Mouse (Mus musculus) midbrain, postnatal 0 days (tissue): Measurements from ENCODE around the gene Gm11114. TPM values are rescaled to one million over a fixed set of nuclear protein-coding genes. Genes with fewer than 3 reads are reported as not detected.

Experiments
- ATAC-seq: fragments of 200-750 bp; cut with Nextera tagmentation; 2 replicates; pipeline ENCODE4 v1.8.0; 2017; ENCODE audit warnings: moderate number of reproducible peaks, mild to moderate bottlenecking, moderate TSS enrichment, moderate library complexity; ENCODE audit not compliant: low FRiP score
- DNase-seq: peaks from one replicate; pipeline ENCODE4 v3.0.0-alpha.2; 2015; ENCODE audit warnings: low spot score
- H3K27ac ChIP-seq: fragments of 300-500 bp; sonication (generic); 2 replicates; pipeline ENCODE4 v1.5.1; 2014; ENCODE audit warnings: low read depth, mild to moderate bottlenecking, low read length, mixed read lengths
- H3K27me3 ChIP-seq: fragments of 300-500 bp; sonication (generic); 2 replicates; pipeline ENCODE4 v1.6.1; 2014; ENCODE audit warnings: low read length, control low read depth, mixed read lengths; ENCODE audit not compliant: insufficient read depth
- H3K36me3 ChIP-seq: fragments of 300-500 bp; sonication (generic); 2 replicates; pipeline ENCODE4 v1.6.1; 2014; ENCODE audit warnings: low read length, control low read depth, mixed read lengths; ENCODE audit not compliant: insufficient read depth
- H3K4me1 ChIP-seq: fragments of 300-500 bp; sonication (generic); 2 replicates; pipeline ENCODE4 v1.6.1; 2014; ENCODE audit warnings: mild to moderate bottlenecking, control low read depth, antibody characterized with exemption, low read length, mixed read lengths; ENCODE audit not compliant: insufficient read depth
- H3K4me2 ChIP-seq: fragments of 300-500 bp; sonication (generic); 2 replicates; pipeline ENCODE4 v1.6.1; 2014; ENCODE audit warnings: low read depth, mild to moderate bottlenecking, low read length, mixed read lengths; ENCODE audit not compliant: poor library complexity, severe bottlenecking
- H3K4me3 ChIP-seq: fragments of 300-500 bp; sonication (generic); 2 replicates; pipeline ENCODE4 v1.5.1; 2014; ENCODE audit warnings: low read depth, mild to moderate bottlenecking, low read length, moderate library complexity
- H3K9ac ChIP-seq: fragments of 300-500 bp; sonication (generic); replicated peaks from 2 replicates; pipeline ENCODE4 v1.6.1; 2014; ENCODE audit warnings: mild to moderate bottlenecking, low read length, moderate library complexity, mixed read lengths; ENCODE audit not compliant: poor library complexity, severe bottlenecking
- H3K9me3 ChIP-seq: fragments of 300-500 bp; sonication (generic); 2 replicates; pipeline ENCODE4 v1.6.1; 2016; ENCODE audit warnings: low read length, control low read depth
- CTCF ChIP-seq: IDR thresholded peaks from 2 replicates; pipeline ENCODE4 v1.5.1; 2016; ENCODE audit warnings: antibody characterized with exemption, mild to moderate bottlenecking
- WGBS: fragments of 180-500 bp; shearing (Covaris S2); extraction: QIAGEN DNeasy Blood & Tissue Kit; methylation state at CpG from one replicate; pipeline ENCODE4 v1.1.7; 2014; 5-methylcytosine and 5-hydroxymethylcytosine counted together
- polyA plus RNA-seq: library from polyadenylated mRNA; unstranded; fragments of >200 nt; fragmentation: Nextera tagmentation; extraction: Ambion mirVana; gene quantifications from 2 replicates; pipeline ENCODE4 v1.2.1, GENCODE M21; 2015
- total RNA-seq: library from RNA; depleted of rRNA; stranded (reverse); fragments of >200 nt; gene quantifications from 2 replicates; pipeline ENCODE4 v1.2.3, GENCODE M21; 2014

Gm11114 gene
- total and polyA plus RNA-seq, 2 experiments from 2014 or later, result not detected

DNA sequence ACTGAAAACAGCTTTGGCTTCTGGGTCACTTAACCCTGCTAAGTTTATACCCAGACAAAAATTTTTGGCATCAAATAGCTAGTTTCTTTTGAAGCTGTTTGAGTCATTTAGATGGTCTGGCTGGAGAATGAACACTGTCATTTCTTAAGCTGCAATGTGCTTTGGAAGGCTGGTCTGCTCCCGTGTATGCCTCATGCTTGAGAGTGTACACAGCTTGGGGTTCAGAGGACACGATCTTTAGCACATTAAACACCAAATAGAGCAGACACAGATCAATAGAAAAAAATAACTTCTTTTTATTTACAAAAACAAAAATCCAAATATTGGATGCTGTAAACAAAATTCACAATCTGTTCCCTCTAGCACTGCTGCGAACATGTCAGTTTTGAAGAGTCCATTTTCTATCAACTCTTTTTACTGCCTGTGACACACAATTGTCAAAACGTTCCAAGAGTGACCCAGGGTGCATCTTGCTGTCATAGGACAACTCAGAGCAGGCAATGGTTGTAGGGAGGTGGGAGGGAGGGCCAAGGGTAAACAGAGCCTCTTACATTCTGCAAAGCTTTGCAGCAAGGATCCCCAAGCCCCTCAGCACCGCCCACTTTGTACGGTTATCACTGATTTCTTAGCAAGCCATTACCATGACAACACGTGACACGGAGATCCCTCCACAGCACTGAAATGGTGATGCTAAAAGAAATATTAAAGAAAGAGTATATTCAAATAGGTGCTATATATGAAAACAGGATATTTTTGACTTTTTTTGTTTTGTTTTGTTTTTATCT is 7.8 kb downstream of the Gm11114 start:
- 45% methylated on average over 8 of the region's 8 CpGs for WGBS

DNA sequence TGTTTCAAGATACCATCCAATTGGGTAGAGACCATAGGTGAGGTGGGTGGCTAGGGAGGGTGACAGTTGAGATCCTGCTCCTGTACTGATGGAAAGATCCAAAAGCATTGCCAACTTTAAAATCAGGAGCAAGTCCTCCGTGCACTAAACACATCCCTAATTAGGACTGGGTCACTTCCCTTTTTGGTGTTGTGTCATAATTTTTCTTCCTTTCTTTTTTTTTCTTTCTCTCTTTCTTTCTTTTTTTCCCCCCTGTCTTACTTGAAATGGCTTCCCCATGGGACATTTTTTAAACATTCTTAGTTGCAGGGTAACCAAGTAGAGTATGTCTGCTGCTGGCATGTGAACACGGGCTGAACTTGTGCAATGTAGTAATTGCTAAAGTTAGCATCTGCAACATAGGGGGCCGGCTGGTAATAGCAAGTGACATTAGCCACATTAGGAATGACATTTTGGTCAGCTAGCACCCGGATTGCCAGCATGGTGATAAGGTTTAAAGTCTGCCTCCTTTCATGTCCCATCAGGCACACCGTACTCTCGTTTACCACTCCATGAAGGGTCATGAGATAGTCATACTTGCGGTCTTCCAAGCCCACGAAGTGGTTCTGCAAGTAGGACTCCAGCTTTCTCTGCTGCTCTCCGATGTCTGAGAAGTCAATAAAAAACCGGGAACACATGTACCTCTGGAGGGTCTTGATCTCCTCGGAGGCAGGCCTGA is 11.7 kb downstream of the Gm11114 start:
- no peak for DNase-seq
- 84% methylated on average over 11 of the region's 11 CpGs for WGBS

More for the DNA sequence above, 7.8 kb downstream of the Gm11114 start:
- H3K36me3 ChIP-seq, result no peaks in the 10 kb centered on the region
- no peaks in the 10 kb centered on the region for H3K9me3 ChIP-seq
- H3K27ac ChIP-seq, result no peak overlapping the region
- no peak overlapping the region for H3K9ac ChIP-seq
- H3K4me1 ChIP-seq, result no peaks in the 10 kb centered on the region
- no peak overlapping the region for H3K4me3 ChIP-seq
- no peak for DNase-seq
- ATAC-seq, result no peak
- no peak overlapping the region for H3K4me2 ChIP-seq
- H3K27me3 ChIP-seq, result no peaks in the 10 kb centered on the region
- TF ChIP-seq CTCF, result no peak

DNA sequence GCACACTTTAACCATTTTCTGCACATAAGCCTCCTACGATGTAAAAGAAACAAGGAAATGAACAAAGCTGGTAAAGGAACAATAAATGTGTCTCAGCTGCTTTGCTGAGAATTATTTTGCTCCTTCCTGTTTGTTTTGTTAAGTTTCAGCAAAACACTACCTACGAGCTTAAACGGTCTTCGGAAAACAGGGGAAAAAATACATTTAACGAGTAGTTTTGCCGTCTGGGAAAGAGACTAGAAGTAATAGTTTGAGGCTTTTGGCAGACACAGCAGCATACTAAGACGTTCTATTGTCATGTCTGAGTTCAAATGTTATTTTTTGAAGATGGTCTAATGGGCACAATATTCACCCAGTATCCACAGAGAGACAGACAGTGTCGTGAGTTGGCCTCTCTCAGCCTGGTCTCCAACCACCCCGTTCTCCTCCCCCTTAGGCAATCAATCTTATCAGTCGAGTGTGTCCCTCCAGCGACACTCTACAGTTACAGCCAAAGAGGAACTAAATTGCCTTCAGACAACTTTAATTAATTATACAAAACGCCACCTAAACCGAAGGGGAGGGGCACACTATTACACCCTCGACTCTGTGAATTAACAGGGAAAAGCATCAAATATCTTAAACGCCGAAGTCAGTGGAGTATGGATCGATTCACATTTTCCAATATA is 12.8 kb downstream of the Gm11114 start:
- TF ChIP-seq CTCF, result no peak; the same call in 1 of the 2 replicates
- no peak overlapping the region for H3K27ac ChIP-seq
- H3K27me3 ChIP-seq, result no peaks in the 10 kb centered on the region
- 40% methylated on average over 17 of the region's 17 CpGs for WGBS
- DNase-seq, result peak; percentile 32
- no peak overlapping the region for H3K9ac ChIP-seq
- no peaks in the 10 kb centered on the region for H3K36me3 ChIP-seq
- H3K4me2 ChIP-seq, result peak overlapping the region; percentile 95
- H3K4me1 ChIP-seq, result no peaks in the 10 kb centered on the region
- no peak for ATAC-seq
- no peaks in the 10 kb centered on the region for H3K9me3 ChIP-seq
- H3K4me3 ChIP-seq, result peak overlapping the region; percentile 58

More for the DNA sequence above, 11.7 kb downstream of the Gm11114 start:
- Histone ChIP-seq H3K4me2 (peak overlapping the region; percentile 95), H3K27ac (no peak overlapping the region), H3K36me3 (no peaks in the 10 kb centered on the region), H3K9ac (no peak overlapping the region), H3K9me3 (no peaks in the 10 kb centered on the region), H3K27me3 (no peaks in the 10 kb centered on the region), H3K4me3 (peak overlapping the region; percentile 58; the same call in 1 of the 2 replicates), H3K4me1 (no peaks in the 10 kb centered on the region)
- no peak for TF ChIP-seq CTCF
- no peak for ATAC-seq

DNA sequence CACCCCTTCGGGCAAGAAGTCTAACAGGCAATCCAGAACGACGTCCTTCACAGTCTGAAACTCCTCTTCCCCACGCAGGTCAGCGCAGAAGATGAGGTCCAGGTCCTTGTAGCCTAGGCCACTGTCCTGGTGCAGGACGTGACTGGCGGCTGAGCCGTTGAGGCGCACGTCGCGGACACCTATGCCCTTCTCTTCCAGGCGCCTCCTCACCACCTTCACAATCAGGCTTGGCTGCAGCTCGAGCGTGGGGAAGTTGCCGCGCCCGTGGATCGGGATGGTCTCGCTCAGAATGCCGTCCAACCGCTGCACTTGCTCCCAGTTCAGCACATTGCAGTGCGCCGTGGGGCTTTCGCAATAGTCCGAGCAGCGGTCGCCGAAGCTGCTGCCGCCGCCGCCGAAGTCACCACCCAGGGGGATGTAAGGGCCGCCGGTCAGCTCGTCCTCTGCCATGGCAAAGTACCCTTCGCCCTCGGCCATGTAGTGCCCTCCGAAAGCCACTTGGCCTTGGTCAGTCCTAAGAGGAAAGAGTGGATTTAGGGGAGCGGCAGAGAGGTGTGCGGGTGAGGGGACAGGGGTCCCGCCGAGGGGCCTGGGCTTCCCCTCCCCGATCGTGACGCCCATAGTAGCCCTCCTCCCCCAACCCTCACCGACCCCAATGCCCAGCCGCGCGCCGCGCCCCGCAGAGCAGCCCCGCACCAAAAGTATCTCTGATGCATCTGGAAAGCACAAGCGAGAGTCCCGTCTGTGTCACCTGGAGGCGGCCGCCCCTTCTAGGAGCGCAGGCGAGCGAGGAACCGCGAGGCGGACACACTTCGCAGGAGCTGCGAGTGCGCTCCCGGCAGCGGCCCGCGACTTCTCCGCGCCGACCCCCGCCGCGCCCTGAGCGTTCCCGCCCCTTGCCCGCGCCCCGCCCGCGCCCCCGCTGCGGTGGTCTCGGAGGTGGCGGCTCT is 14.0 kb downstream of the Gm11114 start:
- peak; percentile 38 for ATAC-seq
- no peaks in the 10 kb centered on the region for H3K36me3 ChIP-seq
- under 1% methylated on average over 76 of the region's 88 CpGs for WGBS
- H3K9ac ChIP-seq, result peak overlapping the region; percentile 40
- no peaks in the 10 kb centered on the region for H3K4me1 ChIP-seq
- no peaks in the 10 kb centered on the region for H3K9me3 ChIP-seq
- peak overlapping the region; percentile 62 for H3K27ac ChIP-seq
- peak overlapping the region; percentile 95 for H3K4me2 ChIP-seq
- H3K4me3 ChIP-seq, result peak overlapping the region; percentile 58
- no peaks in the 10 kb centered on the region for H3K27me3 ChIP-seq
- no peak for TF ChIP-seq CTCF
- DNase-seq, result no peak
